Mouse (Mus musculus): ENCODE measurements at regions not wholly inside any gene's neighbourhood (a gene's known extent, or its start where the extent isn't known, plus 50 kb on each side); places are given as distances from the start of the nearest gene placed in this dataset.

DNA sequence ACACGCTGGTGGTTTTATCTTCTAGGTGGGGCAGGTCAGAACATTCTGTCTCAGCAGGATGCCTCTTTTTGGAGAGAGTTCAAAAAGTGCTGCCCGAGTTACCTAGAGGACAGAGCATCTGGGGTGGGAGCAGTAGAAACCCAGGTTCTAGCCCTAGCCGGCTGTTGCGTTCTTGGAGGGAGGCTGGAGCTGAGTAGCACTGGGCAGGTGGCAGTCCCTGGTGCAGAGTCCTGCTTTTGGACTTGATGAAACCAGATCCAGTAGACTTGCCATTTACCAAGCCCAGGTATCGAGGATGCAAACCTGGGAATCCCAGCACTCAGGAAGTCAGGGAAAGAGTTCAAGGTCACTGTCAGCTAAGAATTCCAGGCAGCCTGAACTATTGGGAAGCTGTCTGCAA lies 110.3 kb upstream of the Atp1a1 start:
- H3K4me1 ChIP-seq (ENCODE audit: control insufficient read depth, insufficient read depth, low read depth, low read length) = peaks cover 17% of the 10 kb centered on the region
- no peaks in the 10 kb centered on the region for H3K36me3 ChIP-seq (ENCODE audit: control insufficient read depth, insufficient read depth, low read length)
- no peaks in the 10 kb centered on the region for H3K27me3 ChIP-seq (replicated peaks; ENCODE audit: control insufficient read depth, insufficient read depth, low read length)
- H3K4me2 ChIP-seq (ENCODE audit: low read length) = no peak overlapping the region
- H3K9ac ChIP-seq (ENCODE audit: low read depth, low read length) = no peak overlapping the region
- no peak for ATAC-seq
- no peak overlapping the region for H3K4me3 ChIP-seq (ENCODE audit: low read length)
- 77% methylated on average over 5 of the region's 5 CpGs for WGBS
- no peaks in the 10 kb centered on the region for H3K9me3 ChIP-seq (ENCODE audit: control insufficient read depth, low read length)
- no peak overlapping the region for H3K27ac ChIP-seq (ENCODE audit: low read depth, low read length)

- Histone ChIP-seq H3K4me1 (ENCODE audit: control insufficient read depth, insufficient read depth, low read depth, low read length) (peaks cover 17% of the 10 kb centered on the region), H3K4me2 (ENCODE audit: low read length) (no peak overlapping the region; the same call in 1 of the 2 replicates), H3K9ac (ENCODE audit: low read depth, low read length) (no peak overlapping the region), H3K36me3 (ENCODE audit: control insufficient read depth, insufficient read depth, low read length) (no peaks in the 10 kb centered on the region), H3K27ac (ENCODE audit: low read depth, low read length) (no peak overlapping the region), H3K9me3 (ENCODE audit: control insufficient read depth, low read length) (no peaks in the 10 kb centered on the region), H3K27me3 (replicated peaks; ENCODE audit: control insufficient read depth, insufficient read depth, low read length) (no peaks in the 10 kb centered on the region), H3K4me3 (ENCODE audit: low read length) (no peak overlapping the region)
- ATAC-seq = no peak
- WGBS = 59% methylated on average over 11 of the region's 11 CpGs
Measured at GRCm38 (mm10) chr3:101713669-101714068, 109.2 kb upstream of the Atp1a1 start.

- ATAC-seq = peak; percentile 51
- H3K27ac ChIP-seq (ENCODE audit: low read depth, low read length) = no peak overlapping the region
Measured at GRCm38 (mm10) chr3:101713138-101713638, 108.7 kb upstream of the Atp1a1 start.

DNA sequence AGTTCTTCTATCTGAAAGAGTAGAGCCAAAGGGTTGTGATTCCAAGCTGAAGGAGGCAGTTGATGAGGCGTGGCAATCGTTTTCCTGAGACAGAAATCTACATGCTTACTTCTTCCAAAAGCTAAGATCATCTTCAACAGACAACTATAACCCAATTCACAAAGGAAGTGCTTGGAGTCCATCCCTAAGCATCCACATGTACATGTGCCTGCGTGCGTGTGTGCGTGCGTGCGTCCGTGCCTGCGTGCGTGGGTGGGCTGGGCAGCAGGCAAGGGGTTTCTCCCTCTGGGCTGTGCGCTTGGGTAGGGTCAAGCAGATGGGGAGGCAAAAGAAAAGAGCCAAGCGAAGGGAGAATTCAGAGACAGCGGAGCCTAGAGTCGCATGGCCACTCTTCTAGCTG lies 108.2 kb upstream of the Atp1a1 start:
- Histone ChIP-seq H3K4me3 (ENCODE audit: low read length) (no peak overlapping the region), H3K4me2 (ENCODE audit: low read length) (no peak overlapping the region), H3K36me3 (ENCODE audit: control insufficient read depth, insufficient read depth, low read length) (no peaks in the 10 kb centered on the region), H3K4me1 (ENCODE audit: control insufficient read depth, insufficient read depth, low read depth, low read length) (peaks cover 17% of the 10 kb centered on the region), H3K9me3 (ENCODE audit: control insufficient read depth, low read length) (no peaks in the 10 kb centered on the region), H3K9ac (ENCODE audit: low read depth, low read length) (no peak overlapping the region; the same call in 1 of the 2 replicates), H3K27ac (ENCODE audit: low read depth, low read length) (no peak overlapping the region), H3K27me3 (replicated peaks; ENCODE audit: control insufficient read depth, insufficient read depth, low read length) (no peaks in the 10 kb centered on the region)
- no peak for ATAC-seq
- WGBS = 71% methylated on average over 14 of the region's 14 CpGs

More at GRCm38 (mm10) chr3:101713138-101713638, 108.7 kb upstream of the Atp1a1 start:
- H3K4me3 ChIP-seq (ENCODE audit: low read length) = no peak overlapping the region
- no peaks in the 10 kb centered on the region for H3K36me3 ChIP-seq (ENCODE audit: control insufficient read depth, insufficient read depth, low read length)
- H3K9ac ChIP-seq (ENCODE audit: low read depth, low read length) = peak overlapping the region; percentile 38; the same call in 1 of the 2 replicates
- H3K4me1 ChIP-seq (ENCODE audit: control insufficient read depth, insufficient read depth, low read depth, low read length) = peaks cover 17% of the 10 kb centered on the region
- WGBS = 12% methylated on average over 11 of the region's 11 CpGs
- no peaks in the 10 kb centered on the region for H3K27me3 ChIP-seq (replicated peaks; ENCODE audit: control insufficient read depth, insufficient read depth, low read length)
- H3K4me2 ChIP-seq (ENCODE audit: low read length) = peak overlapping the region; percentile 33
- no peaks in the 10 kb centered on the region for H3K9me3 ChIP-seq (ENCODE audit: control insufficient read depth, low read length)

DNA sequence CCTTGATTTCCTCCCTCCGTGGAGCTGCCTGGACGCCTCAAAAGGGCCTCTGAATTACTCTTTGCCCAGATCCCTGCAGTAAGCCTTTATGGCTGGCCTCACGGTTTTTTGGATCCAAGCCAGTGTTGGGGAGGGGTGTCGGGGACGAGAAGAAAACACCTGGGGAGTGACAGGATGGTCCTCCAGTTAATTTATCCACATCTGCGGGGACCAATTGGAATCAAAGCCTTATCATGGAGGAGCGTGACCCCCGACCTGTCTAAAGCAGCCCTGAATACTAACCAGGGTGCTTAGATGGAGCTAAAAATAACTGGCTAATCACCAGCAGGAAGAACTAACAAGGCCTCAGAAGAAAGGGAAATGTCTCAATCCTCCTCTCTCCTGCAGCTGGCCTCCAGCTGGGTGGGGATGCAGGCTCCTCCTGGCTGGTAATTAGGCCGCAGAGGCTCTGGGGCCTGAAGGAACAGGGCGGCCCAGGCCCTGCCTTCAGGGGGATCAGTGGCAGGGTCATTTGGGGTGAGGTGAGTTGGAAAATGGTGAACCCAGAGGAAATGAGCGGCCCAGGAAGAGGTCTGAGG lies 107.2 kb upstream of the Atp1a1 start:
- Histone ChIP-seq H3K9ac (ENCODE audit: low read depth, low read length) (no peak overlapping the region), H3K9me3 (ENCODE audit: control insufficient read depth, low read length) (no peaks in the 10 kb centered on the region), H3K27me3 (replicated peaks; ENCODE audit: control insufficient read depth, insufficient read depth, low read length) (no peaks in the 10 kb centered on the region), H3K4me2 (ENCODE audit: low read length) (no peak overlapping the region), H3K36me3 (ENCODE audit: control insufficient read depth, insufficient read depth, low read length) (no peaks in the 10 kb centered on the region), H3K4me1 (ENCODE audit: control insufficient read depth, insufficient read depth, low read depth, low read length) (peaks cover 17% of the 10 kb centered on the region), H3K4me3 (ENCODE audit: low read length) (no peak overlapping the region), H3K27ac (ENCODE audit: low read depth, low read length) (no peak overlapping the region)
- ATAC-seq = no peak
- WGBS = 16% methylated on average over 11 of the region's 11 CpGs

- H3K4me1 ChIP-seq (ENCODE audit: control insufficient read depth, insufficient read depth, low read depth, low read length) = peaks cover 17% of the 10 kb centered on the region
- 79% methylated on average over 12 of the region's 12 CpGs for WGBS
- H3K36me3 ChIP-seq (ENCODE audit: control insufficient read depth, insufficient read depth, low read length) = no peaks in the 10 kb centered on the region
- no peak for ATAC-seq
- H3K4me2 ChIP-seq (ENCODE audit: low read length) = no peak overlapping the region
- no peak overlapping the region for H3K27ac ChIP-seq (ENCODE audit: low read depth, low read length)
- no peak overlapping the region for H3K9ac ChIP-seq (ENCODE audit: low read depth, low read length)
- H3K4me3 ChIP-seq (ENCODE audit: low read length) = no peak overlapping the region
- H3K9me3 ChIP-seq (ENCODE audit: control insufficient read depth, low read length) = no peaks in the 10 kb centered on the region
- H3K27me3 ChIP-seq (replicated peaks; ENCODE audit: control insufficient read depth, insufficient read depth, low read length) = no peaks in the 10 kb centered on the region
Measured at GRCm38 (mm10) chr3:101709379-101709970, 105.0 kb upstream of the Atp1a1 start.

DNA sequence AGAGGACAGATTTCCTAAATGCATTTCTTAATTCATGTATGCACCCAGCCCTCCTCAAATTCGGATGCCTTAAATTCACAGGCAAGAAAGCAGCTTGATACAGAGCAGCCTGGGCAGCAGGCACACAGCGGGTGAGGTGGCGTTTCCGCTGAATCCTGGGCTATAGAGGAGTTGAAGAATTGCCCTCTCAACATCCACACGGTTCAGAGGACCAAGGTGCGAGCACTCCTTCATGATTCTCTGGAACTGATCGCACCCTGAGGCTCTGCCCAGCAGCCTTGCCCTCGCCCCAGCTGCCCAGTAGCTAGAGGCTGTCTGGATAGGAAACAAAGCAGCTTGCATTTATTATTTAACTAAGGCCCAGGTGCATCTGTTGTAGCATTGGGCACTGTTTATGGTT lies 104.3 kb upstream of the Atp1a1 start:
- 68% methylated on average over 8 of the region's 8 CpGs for WGBS
- no peak overlapping the region for H3K9ac ChIP-seq (ENCODE audit: low read depth, low read length)
- H3K4me2 ChIP-seq (ENCODE audit: low read length) = no peak overlapping the region
- no peaks in the 10 kb centered on the region for H3K36me3 ChIP-seq (ENCODE audit: control insufficient read depth, insufficient read depth, low read length)
- no peaks in the 10 kb centered on the region for H3K9me3 ChIP-seq (ENCODE audit: control insufficient read depth, low read length)
- peaks cover 17% of the 10 kb centered on the region for H3K4me1 ChIP-seq (ENCODE audit: control insufficient read depth, insufficient read depth, low read depth, low read length)
- no peaks in the 10 kb centered on the region for H3K27me3 ChIP-seq (replicated peaks; ENCODE audit: control insufficient read depth, insufficient read depth, low read length)
- ATAC-seq = no peak
- H3K27ac ChIP-seq (ENCODE audit: low read depth, low read length) = no peak overlapping the region
- no peak overlapping the region for H3K4me3 ChIP-seq (ENCODE audit: low read length)

DNA sequence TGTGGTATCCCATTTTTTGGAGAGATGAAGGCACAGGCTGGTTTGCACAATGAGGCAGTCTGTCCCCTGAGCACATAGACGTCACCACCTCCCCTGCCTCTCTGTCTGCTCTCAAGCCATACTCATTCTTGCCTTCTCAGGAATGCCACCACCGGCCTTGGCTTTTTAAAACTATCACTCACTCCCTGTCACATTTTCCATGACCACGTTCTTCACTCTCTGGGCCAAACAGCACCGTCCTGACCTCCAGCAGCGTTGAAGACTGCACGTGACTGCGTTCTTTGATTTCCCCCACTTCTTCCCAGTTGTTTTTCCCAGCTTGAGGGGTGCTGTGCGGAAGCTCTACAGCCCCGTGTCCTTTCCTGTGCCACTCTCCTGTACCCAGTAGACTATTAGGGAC lies 100.4 kb upstream of the Atp1a1 start:
- Histone ChIP-seq H3K4me3 (ENCODE audit: low read length) (no peak overlapping the region), H3K4me1 (ENCODE audit: control insufficient read depth, insufficient read depth, low read depth, low read length) (peaks cover 4% of the 10 kb centered on the region), H3K4me2 (ENCODE audit: low read length) (no peak overlapping the region), H3K36me3 (ENCODE audit: control insufficient read depth, insufficient read depth, low read length) (no peaks in the 10 kb centered on the region), H3K27me3 (replicated peaks; ENCODE audit: control insufficient read depth, insufficient read depth, low read length) (no peaks in the 10 kb centered on the region), H3K9me3 (ENCODE audit: control insufficient read depth, low read length) (no peaks in the 10 kb centered on the region), H3K9ac (ENCODE audit: low read depth, low read length) (no peak overlapping the region), H3K27ac (ENCODE audit: low read depth, low read length) (no peak overlapping the region)
- 75% methylated on average over 9 of the region's 9 CpGs for WGBS
- ATAC-seq = no peak

- Histone ChIP-seq H3K27ac (ENCODE audit: low read depth, low read length) (no peak overlapping the region), H3K9ac (ENCODE audit: low read depth, low read length) (no peak overlapping the region), H3K27me3 (replicated peaks; ENCODE audit: control insufficient read depth, insufficient read depth, low read length) (no peaks in the 10 kb centered on the region), H3K4me2 (ENCODE audit: low read length) (no peak overlapping the region), H3K36me3 (ENCODE audit: control insufficient read depth, insufficient read depth, low read length) (no peaks in the 10 kb centered on the region), H3K4me1 (ENCODE audit: control insufficient read depth, insufficient read depth, low read depth, low read length) (peaks cover 4% of the 10 kb centered on the region), H3K9me3 (ENCODE audit: control insufficient read depth, low read length) (no peaks in the 10 kb centered on the region), H3K4me3 (ENCODE audit: low read length) (no peak overlapping the region)
- WGBS = 95% methylated on average over 5 of the region's 5 CpGs
- ATAC-seq = no peak
Measured at GRCm38 (mm10) chr3:101704326-101704725, 99.8 kb upstream of the Atp1a1 start.

Data from hindbrain, embryonic 16.5 days (tissue).